Mouse (Mus musculus) bone marrow macrophage, adult 2 months (primary cell): ENCODE data around the gene Ost4. TPM values are rescaled to one million over a fixed set of nuclear protein-coding genes. Genes with fewer than 3 reads are reported as not detected.
"Not testable (repeated sequence)": the region's sequence is repeated elsewhere in the genome, so short reads cannot be mapped to it uniquely, and the experiment has no call there.

Source experiments
- H3K27ac ChIP-seq: 2 replicates; pipeline ENCODE4 v1.5.1; 2012; ENCODE audit warnings: low read depth, low read length; ENCODE audit not compliant: insufficient read depth
- H3K4me1 ChIP-seq: 2 replicates; pipeline ENCODE4 v1.6.1; 2012; ENCODE audit warnings: low read length; ENCODE audit not compliant: control insufficient read depth, insufficient read depth
- H3K4me3 ChIP-seq: 2 replicates; pipeline ENCODE4 v1.5.1; 2012; ENCODE audit warnings: mild to moderate bottlenecking, low read length, moderate library complexity; ENCODE audit not compliant: insufficient read depth
- CTCF ChIP-seq: IDR thresholded peaks from 2 replicates; pipeline ENCODE4 v1.5.1; 2012; ENCODE audit warnings: low read depth, mild to moderate bottlenecking, low read length, moderate library complexity
- POLR2A ChIP-seq: IDR thresholded peaks from 2 replicates; pipeline ENCODE4 v1.6.1; 2012; ENCODE audit warnings: mild to moderate bottlenecking, low read depth, low read length, borderline replicate concordance
- polyA plus RNA-seq: library from polyadenylated mRNA; stranded (reverse); fragments of >200 nt; gene quantifications from 2 replicates; pipeline ENCODE4 v1.2.4, GENCODE M21; 2012; ENCODE audit not compliant: missing spikeins, insufficient read depth, insufficient read length

Gene Ost4
- polyA plus RNA-seq, 1 experiment, result 317 TPM

DNA sequence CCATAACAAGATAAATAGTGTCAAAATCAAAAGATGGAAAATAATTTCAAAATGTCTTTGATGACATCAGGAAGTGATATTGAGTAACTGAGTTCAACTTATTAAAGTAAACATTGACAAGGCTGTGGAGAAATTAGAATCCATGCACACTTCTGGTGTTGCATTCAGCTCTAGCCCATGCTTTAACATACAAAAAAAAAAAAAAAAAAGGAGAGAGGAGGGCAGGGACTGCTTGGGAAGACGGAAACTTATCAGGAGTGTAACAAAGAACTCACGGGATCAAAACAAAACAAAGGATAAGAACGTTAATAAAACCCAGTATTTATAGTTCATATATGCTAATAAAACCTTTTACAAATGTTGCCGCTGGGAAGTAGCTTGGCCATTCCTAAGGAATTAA, 21.4 kb downstream of the Ost4 start:
- TF ChIP-seq CTCF, result no peak
- TF ChIP-seq POLR2A, result no peak
- H3K27ac ChIP-seq, result no peak overlapping the region
- no peak overlapping the region for H3K4me3 ChIP-seq

DNA sequence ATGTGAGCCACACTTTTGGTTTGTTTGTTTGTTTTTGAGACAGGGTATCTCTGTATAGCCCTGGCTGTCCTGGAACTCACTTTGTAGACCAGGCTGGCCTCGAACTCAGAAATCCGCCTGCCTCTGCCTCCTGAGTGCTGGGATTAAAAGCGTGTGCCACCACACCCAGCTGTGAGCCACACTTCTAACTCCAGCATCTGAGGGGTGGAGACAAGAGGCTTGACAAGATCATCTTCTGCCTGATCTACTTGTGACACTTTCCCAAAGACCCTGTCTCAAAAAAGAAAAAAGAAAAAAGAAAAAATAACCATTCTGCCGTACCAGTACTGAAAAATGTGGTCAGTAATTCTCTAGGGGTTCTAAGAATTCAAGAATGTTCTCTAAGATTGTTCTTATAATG, 25.7 kb downstream of the Ost4 start:
- H3K4me3 ChIP-seq, result not testable (repeated sequence)

More for the DNA sequence above, 21.4 kb downstream of the Ost4 start:
- peaks cover 8% of the 10 kb centered on the region for H3K4me1 ChIP-seq

DNA sequence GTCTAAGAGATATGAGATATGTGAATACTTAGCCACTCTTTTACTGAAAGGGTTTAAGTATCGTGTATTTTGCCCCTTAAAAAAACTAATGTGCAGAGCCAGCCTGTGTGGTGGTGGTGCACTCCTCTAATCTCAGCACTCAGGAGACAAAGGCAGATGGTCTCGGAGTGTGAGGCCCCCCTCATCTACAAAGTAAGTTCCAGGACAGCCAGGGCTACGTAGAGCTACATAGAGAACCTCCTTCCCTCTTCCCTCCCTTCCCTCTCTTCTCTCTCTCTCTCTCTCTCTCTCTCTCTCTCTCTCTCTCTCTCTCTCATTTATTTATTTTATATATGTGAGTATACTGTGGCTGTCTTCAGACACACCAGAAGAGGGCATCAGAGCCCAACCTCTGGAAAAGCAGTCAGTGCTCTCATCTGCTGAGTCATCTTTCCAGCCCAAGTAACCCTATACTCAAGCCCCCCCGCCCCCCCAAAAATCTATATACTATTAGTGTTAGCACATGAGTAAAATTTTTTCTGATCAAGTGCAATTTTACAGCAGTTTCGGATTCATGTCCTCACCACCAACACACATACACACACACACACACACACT, 28.1 kb downstream of the Ost4 start:
- no peak overlapping the region for H3K27ac ChIP-seq
- peaks cover 2% of the 10 kb centered on the region; the same call in 1 of the 2 replicates for H3K4me1 ChIP-seq
- H3K4me3 ChIP-seq, result no peak overlapping the region
- TF ChIP-seq POLR2A (no peak), CTCF (no peak)

More for the DNA sequence above, 25.7 kb downstream of the Ost4 start:
- not testable (repeated sequence) for H3K4me1 ChIP-seq, H3K27ac ChIP-seq

- no peak overlapping the region for H3K4me3 ChIP-seq
- H3K27ac ChIP-seq, result no peak overlapping the region
- no peak for TF ChIP-seq POLR2A
- TF ChIP-seq CTCF, result no peak
- peaks cover 2% of the 10 kb centered on the region; the same call in 1 of the 2 replicates for H3K4me1 ChIP-seq
Observed at GRCm38 (mm10) chr5:30878616-30879015, 29.0 kb downstream of the Ost4 start.

DNA sequence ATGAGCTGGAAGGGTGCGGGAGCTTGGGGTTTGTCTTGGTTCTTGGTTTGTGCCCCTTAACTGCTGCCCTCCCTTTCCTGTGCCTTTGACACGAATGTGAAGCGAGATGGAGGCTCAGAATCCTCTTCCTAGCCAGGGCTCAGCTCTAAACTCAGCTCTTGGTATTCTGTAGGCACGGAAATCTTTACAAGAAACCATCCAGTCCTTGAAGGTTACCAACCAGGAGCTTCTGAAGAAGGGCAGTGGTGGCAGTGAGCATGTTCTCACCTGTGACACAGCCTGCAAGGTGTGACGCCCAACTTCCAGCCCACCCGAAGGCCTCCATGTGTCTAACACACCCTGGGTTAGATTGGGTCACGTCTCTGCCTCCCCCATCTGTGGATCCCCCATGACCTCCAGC, 33.2 kb downstream of the Ost4 start:
- Histone ChIP-seq H3K4me3 (no peak overlapping the region), H3K4me1 (peaks cover 21% of the 10 kb centered on the region), H3K27ac (no peak overlapping the region)
- TF ChIP-seq CTCF, result no peak
- TF ChIP-seq POLR2A, result no peak

GRCm38 (mm10) chr5:30872574-30872973, 35.0 kb downstream of the Ost4 start:
- no peak overlapping the region for H3K27ac ChIP-seq
- H3K4me1 ChIP-seq, result peaks cover 26% of the 10 kb centered on the region
- no peak overlapping the region for H3K4me3 ChIP-seq
- TF ChIP-seq CTCF (no peak), POLR2A (no peak)

DNA sequence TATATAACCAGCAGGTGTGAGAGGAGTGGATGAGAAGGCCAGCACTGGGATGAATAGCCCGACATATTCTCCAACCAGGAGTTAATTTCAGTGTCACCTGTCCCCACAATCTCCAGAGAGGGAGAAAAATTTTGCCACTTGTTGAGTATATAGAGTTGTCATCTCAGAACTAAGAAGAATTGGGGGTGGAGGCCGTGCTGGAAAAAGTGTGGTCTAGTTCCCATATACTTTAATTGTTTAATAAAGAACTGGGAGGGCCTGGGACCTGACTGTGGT, 37.5 kb downstream of the Ost4 start:
- Histone ChIP-seq H3K4me1 (peaks cover 42% of the 10 kb centered on the region), H3K4me3 (peak overlapping the region; percentile 91), H3K27ac (no peak overlapping the region)
- TF ChIP-seq POLR2A (no peak), CTCF (no peak)

GRCm38 (mm10) chr5:30869405-30870130, 38.0 kb downstream of the Ost4 start:
- H3K27ac ChIP-seq, result no peak overlapping the region
- TF ChIP-seq POLR2A (peak; percentile 68; the same call in 1 of the 2 replicates), CTCF (no peak)
- H3K4me3 ChIP-seq, result peak overlapping the region; percentile 91
- H3K4me1 ChIP-seq, result peaks cover 42% of the 10 kb centered on the region

DNA sequence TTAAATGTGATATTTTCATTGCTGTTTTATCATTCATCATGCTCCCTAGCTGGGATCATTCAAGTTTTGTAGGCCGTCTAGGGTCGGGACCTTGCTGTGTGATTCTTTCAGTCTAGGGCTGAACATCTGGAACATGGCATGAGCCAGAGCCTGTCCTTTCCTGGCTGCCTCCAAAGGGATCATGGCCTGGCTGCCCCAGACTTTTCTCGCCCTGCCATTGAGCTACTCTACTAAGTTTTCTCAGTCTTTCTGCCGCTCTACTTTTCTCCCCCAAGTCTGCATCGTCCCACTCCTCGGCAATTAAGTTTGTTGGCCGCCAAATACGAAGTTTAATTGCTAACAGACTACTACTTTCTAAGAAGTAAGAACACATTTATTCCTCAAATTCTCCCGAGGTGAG, 38.6 kb downstream of the Ost4 start:
- Histone ChIP-seq H3K4me3 (peak overlapping the region; percentile 91; the same call in 1 of the 2 replicates), H3K4me1 (peaks cover 42% of the 10 kb centered on the region), H3K27ac (no peak overlapping the region)
- TF ChIP-seq CTCF (no peak), POLR2A (no peak)

GRCm38 (mm10) chr5:30867712-30868111, 39.9 kb downstream of the Ost4 start, which contains the start of gene Tmem214:
Gene Tmem214 (plus strand): TSS chr5:30868012.
- H3K4me1 ChIP-seq, result peaks cover 42% of the 10 kb centered on the region
- H3K27ac ChIP-seq, result peak within 1 kb of the TSS; percentile 50; the same call in 1 of the 2 replicates
- no peak within 1 kb of the TSS for H3K4me3 ChIP-seq
- TF ChIP-seq CTCF (no peak), POLR2A (no peak)
